Mouse (Mus musculus): Measurements from ENCODE around the gene Pttg1. TPM values are rescaled to one million over a fixed set of nuclear protein-coding genes. Genes with fewer than 3 reads are reported as not detected.

Gene Pttg1
- 51.8 TPM for total RNA-seq (2023)

DNA sequence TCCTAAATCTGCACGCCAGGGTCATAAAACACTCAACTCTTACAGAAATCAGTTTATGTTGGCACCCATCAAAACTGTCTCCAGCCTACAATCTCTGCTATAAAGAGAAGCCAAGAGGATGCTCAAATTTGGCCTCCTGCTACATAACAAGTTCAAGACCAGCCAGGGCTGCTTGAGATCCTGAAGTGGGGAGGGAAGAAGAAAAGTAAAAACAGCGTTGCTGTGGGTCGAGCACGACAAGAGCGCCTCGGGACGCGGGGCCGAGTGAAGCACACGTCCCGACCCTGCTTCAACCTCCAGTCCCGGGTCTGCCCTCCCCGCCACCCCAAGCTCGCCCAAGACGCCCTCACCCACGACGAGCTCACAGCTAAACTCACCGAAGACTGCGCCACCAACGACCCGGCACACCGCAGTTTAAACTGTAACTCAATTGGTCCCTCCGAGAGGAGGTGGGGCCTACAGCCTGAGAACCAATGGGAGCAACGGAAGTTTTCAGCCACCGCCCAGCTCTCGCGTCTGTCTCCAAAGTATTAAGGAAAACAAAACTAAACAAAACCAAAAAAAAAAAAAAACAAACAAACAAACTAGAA lies at the start of gene Pttg1:
TSS of gene Pttg1 (minus strand) at position 428 of the 590 bp plus-strand sequence.

DNA sequence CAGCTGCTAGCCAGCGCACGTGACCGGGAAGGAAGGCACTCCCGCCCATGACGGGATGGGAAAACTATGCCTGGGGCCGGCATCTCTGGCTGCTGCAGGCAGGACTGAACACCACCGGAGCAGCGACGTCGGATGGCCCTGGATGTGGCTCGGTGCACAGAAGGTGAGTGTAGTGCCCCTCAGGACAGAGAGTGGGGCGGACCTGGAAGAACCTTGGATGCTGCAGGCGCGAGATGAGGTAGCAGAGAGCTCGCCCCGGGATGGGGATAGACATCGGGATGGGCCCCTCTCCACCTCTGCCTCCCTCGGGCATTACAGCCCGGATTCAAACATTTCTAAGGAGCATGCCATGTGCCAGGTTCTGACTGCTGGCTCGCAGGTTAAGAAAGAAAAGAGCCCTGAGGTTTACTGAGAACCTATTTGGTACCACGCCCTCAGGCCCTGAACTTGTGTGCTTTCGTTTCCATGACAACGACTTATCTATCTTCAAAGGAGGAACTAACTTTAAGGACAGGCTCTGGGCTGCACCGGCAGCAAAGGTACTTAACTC lies 48.2 kb upstream of the Pttg1 start, which contains the start of gene C1qtnf2:
TSS of gene C1qtnf2 (plus strand) at position 52 of the 550 bp plus-strand sequence.

DNA sequence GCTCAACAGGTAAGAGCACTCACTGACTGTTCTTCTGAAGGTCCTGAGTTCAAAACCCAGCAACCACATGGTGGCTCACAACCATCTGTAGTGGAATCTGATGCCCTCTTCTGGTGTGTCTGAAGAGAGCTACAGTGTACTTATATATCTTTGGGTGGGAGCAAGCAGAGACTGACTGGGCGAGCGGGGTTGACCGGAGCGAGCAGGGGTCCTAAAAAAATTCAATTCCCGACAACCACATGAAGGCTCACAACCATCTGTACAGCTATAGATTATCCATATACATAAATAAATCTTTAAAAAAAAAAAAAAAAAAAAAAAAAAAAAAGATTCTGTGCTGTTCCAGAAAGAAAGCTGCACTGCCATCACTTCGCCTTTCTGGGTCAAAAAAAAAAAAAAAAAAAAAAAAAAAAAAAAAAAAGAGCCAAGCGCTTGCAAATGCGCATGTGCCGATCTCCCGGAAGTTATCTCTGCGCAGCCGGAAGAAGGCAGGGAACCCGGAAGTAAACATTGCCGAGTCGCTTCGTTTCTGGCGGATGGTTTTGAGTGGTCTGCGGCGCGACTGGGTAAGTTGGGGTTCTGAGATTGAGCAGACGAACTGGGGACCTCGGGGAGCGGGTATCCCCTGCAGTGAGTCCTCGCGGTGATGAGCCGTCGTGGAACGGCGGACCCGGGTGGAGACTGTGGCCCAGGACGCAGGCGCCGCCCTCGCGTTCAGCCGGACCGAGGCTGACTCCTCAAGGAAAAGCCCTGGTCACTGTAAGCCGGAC lies 7.4 kb upstream of the Pttg1 start, which contains the start of gene Slu7:
TSS of gene Slu7 (plus strand) at position 491 of the 770 bp plus-strand sequence.

Other genes starting within 250 kb of the Pttg1 start
- 110 TPM for gene Slu7, start 7.5 kb upstream of the Pttg1 start, total RNA-seq (2023)
- gene C1qtnf2, start 48.0 kb upstream of the Pttg1 start, total RNA-seq (2023), result not detected
- gene Ccnjl, start 102.5 kb upstream of the Pttg1 start, total RNA-seq (2023), result 2.2 TPM
- gene 4933415A04Rik, start 160.8 kb upstream of the Pttg1 start, total RNA-seq (2023), result 1.0 TPM
- not detected for gene Fabp6, start 175.3 kb upstream of the Pttg1 start, total RNA-seq (2023)

All from CD8-positive naive resting alpha-beta T cell, adult 57 days (primary cell).